Comparison of ENCODE assay signal across 9 mouse cellular contexts in the genomic region with DNA sequence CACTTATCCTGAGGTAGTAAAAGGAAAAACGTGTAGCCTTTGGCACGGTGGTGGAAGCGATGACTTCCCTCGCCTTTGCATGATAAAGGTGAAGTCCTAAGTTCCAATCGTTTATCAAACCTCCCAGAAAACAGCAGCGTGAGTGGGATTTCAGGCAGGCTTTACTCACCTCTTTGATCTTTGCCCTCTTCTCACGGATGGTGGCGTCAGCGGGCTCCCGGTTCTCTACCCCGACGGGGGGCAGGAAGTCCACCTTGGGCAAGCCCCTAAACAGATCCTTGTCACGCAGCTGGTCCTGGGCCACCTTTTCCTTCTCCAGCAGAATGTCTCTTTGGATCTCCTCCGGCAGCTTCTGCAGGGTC. TPM values are rescaled to one million over a fixed set of nuclear protein-coding genes. Genes with fewer than 3 reads are reported as not detected.
A peak's percentile ranks its signal among the peaks of the same experiment; 100 is the strongest.
DNase-seq lines count a peak whose midpoint lies in the region; ATAC-seq lines count a peak whose summit lies in the region.
"Had no signal": no experiment of that assay in that cellular context is flagged by ENCODE, and none has a peak within 500 bp of the region (broad histone marks: within the 10 kb centered on the region; RNA-seq: fewer than 3 reads in every experiment).

No protein-coding gene starts in this region.

- peak overlapping the region; percentile 74 for H3K4me3 ChIP-seq in intestine, embryonic 14.5 days (ENCODE audit: low read depth, low read length)
- H3K4me3 ChIP-seq in midbrain, embryonic 10.5 days: peak overlapping the region; percentile 82

- WGBS in intestine, embryonic 14.5 days: 0% methylated on average over 14 of the region's 14 CpGs
- WGBS in midbrain, embryonic 10.5 days: 2% methylated on average over 14 of the region's 14 CpGs

- H3K9ac ChIP-seq in intestine, embryonic 14.5 days (ENCODE audit: low read length): peak overlapping the region; percentile 71

- no peaks in the 10 kb centered on the region for H3K36me3 ChIP-seq in intestine, embryonic 14.5 days (ENCODE audit: control insufficient read depth, insufficient read depth, low read length)
- H3K36me3 ChIP-seq in midbrain, embryonic 10.5 days: no peaks in the 10 kb centered on the region

- no peaks in the 10 kb centered on the region for H3K9me3 ChIP-seq in intestine, embryonic 14.5 days (ENCODE audit: control insufficient read depth, low read length)
- H3K9me3 ChIP-seq in midbrain, embryonic 10.5 days (replicated peaks): no peaks in the 10 kb centered on the region

- peak; percentile 37 for ATAC-seq in CD4-positive, CD25-positive, alpha-beta regulatory T cell, adult 4 months
- ATAC-seq in erythroblast, adult 5-6 weeks (replicated peaks; ENCODE audit: low FRiP score, poor library complexity, severe bottlenecking): peak; percentile 11; the same call in 1 of the 2 replicates
- peak; percentile 30; the same call in 1 of the 2 replicates for ATAC-seq in intestine, embryonic 14.5 days (replicated peaks; ENCODE audit: low FRiP score, low TSS enrichment, low read depth)

- peak; percentile 35 for DNase-seq in embryo, embryonic 10.5 days (ENCODE audit: low spot score)
- DNase-seq in embryo, embryonic 9.5 days (ENCODE audit: extremely low spot score): no peak
- no peak for DNase-seq in intestine, embryonic 14.5 days (ENCODE audit: low spot score)
- no peak for DNase-seq in midbrain, embryonic 10.5 days (ENCODE audit: low spot score)
- DNase-seq in thymus, postnatal 4 days: peak; percentile 70
- DNase-seq in testis, postnatal 14 days (ENCODE audit: low spot score): no peak

- no peaks in the 10 kb centered on the region for H3K27me3 ChIP-seq in intestine, embryonic 14.5 days (replicated peaks; ENCODE audit: control insufficient read depth, insufficient read depth, low read length)
- H3K27me3 ChIP-seq in midbrain, embryonic 10.5 days (ENCODE audit: low read depth, poor library complexity, severe bottlenecking): peaks cover 40% of the 10 kb centered on the region
- H3K27me3 ChIP-seq: Patski had no signal

- H3K4me2 ChIP-seq in intestine, embryonic 14.5 days (ENCODE audit: low read length): peak overlapping the region; percentile 72

- peak overlapping the region; percentile 59; the same call in 1 of the 2 replicates for H3K27ac ChIP-seq in intestine, embryonic 14.5 days (ENCODE audit: low read depth)
- peak overlapping the region; percentile 73; the same call in 1 of the 2 replicates for H3K27ac ChIP-seq in midbrain, embryonic 10.5 days (replicated peaks)

- H3K4me1 ChIP-seq in intestine, embryonic 14.5 days (replicated peaks; ENCODE audit: control insufficient read depth, insufficient read depth, low read length): peaks cover 14% of the 10 kb centered on the region
- H3K4me1 ChIP-seq in midbrain, embryonic 10.5 days: peaks cover 23% of the 10 kb centered on the region

RNA-seq across cellular contexts. Expression of a gene that starts 2.2 kb away (rescaled TPM):
- polyA plus RNA-seq in CD4-positive, CD25-positive, alpha-beta regulatory T cell, adult 4 months (2017; shearing (Covaris generic)): 10 to 100 TPM; 19.9 to 25.9 TPM
- total RNA-seq in erythroblast, adult 5-6 weeks (2015; ENCODE audit: low replicate concordance): 127 and 129 TPM in 2 replicates
- total RNA-seq in erythroblast, adult 5-6 weeks (2017; ENCODE audit: low replicate concordance): 163 and 164 TPM in 2 replicates
- polyA plus RNA-seq in intestine, embryonic 14.5 days (2014; fragmentation: Nextera tagmentation; extraction: Ambion mirVana): 9.6 and 12.6 TPM in 2 replicates
- polyA plus RNA-seq in midbrain, embryonic 10.5 days (2016; fragmentation: Nextera tagmentation; extraction: Ambion mirVana): 1.3 TPM in 2 replicates

Comparison
In these comparisons a context has a peak if more than half of its experiments do, and no peak if none do; other contexts are left out.
1. DNase-seq: peak in embryo, embryonic 10.5 days (single experiment) and thymus, postnatal 4 days (single experiment); none in embryo, embryonic 9.5 days (single experiment), intestine, embryonic 14.5 days (single experiment), midbrain, embryonic 10.5 days (single experiment) and testis, postnatal 14 days (single experiment).
2. Peak in every context shown above with its lines, with median percentiles within 50 percentile points of each other: ATAC-seq.